Comparison of ENCODE assay signal across 11 mouse cellular contexts in genomic region chr5:99495354-99496156, GRCm38 (mm10).
DNase-seq lines count a peak whose midpoint lies in the region; ATAC-seq and TF ChIP-seq lines count a peak whose summit lies in the region.
"Had no signal": no experiment of that assay in that cellular context is flagged by ENCODE, and none has a peak within 500 bp of the region (broad histone marks: within the 10 kb centered on the region; RNA-seq: fewer than 3 reads in every experiment).

No protein-coding gene starts in this region.

- no peak overlapping the region for H3K4me2 ChIP-seq in forebrain, postnatal 0 days (ENCODE audit: low read depth)
- H3K4me2 ChIP-seq in neural tube, embryonic 13.5 days: no peak overlapping the region
- no peak overlapping the region for H3K4me2 ChIP-seq in hindbrain, embryonic 13.5 days
- no peak overlapping the region for H3K4me2 ChIP-seq in neural tube, embryonic 14.5 days (ENCODE audit: low read depth, low read length)

- H3K27me3 ChIP-seq in forebrain, embryonic 10.5 days (ENCODE audit: poor library complexity, severe bottlenecking): peaks cover 16% of the 10 kb centered on the region; the same call in 1 of the 2 replicates
- no peaks in the 10 kb centered on the region for H3K27me3 ChIP-seq in forebrain, postnatal 0 days (ENCODE audit: insufficient read depth, low read length)
- H3K27me3 ChIP-seq in neural tube, embryonic 13.5 days: no peaks in the 10 kb centered on the region
- no peaks in the 10 kb centered on the region for H3K27me3 ChIP-seq in hindbrain, embryonic 13.5 days
- H3K27me3 ChIP-seq in neural tube, embryonic 14.5 days (ENCODE audit: control insufficient read depth, insufficient read depth, low read length): no peaks in the 10 kb centered on the region

- no peak overlapping the region for H3K9ac ChIP-seq in forebrain, postnatal 0 days
- H3K9ac ChIP-seq in neural tube, embryonic 13.5 days: 0 out of 2 replicates have a peak overlapping the region, but pooled peaks have one; percentile 22
- no peak overlapping the region for H3K9ac ChIP-seq in hindbrain, embryonic 13.5 days
- H3K9ac ChIP-seq in neural tube, embryonic 14.5 days (replicated peaks; ENCODE audit: low read depth, low read length): no peak overlapping the region
- H3K9ac ChIP-seq: liver, postnatal 0 days had no signal

- no peak for DNase-seq in forebrain, embryonic 10.5 days (ENCODE audit: extremely low spot score, low spot score)
- no peak for DNase-seq in forebrain, postnatal 0 days
- DNase-seq in neural tube, embryonic 10.5 days (ENCODE audit: extremely low spot score, low spot score): no peak
- no peak for DNase-seq in lung, adult 18-20 months
- no peak for DNase-seq in layer of hippocampus, adult 2 months (ENCODE audit: low spot score in 2 of 2)
- DNase-seq: gastrocnemius, postnatal 36 days; heart, postnatal 14 days; liver, postnatal 0 days had no signal

- H3K4me3 ChIP-seq in forebrain, embryonic 10.5 days: no peak overlapping the region
- H3K4me3 ChIP-seq in forebrain, postnatal 0 days (ENCODE audit: low read depth, low read length): no peak overlapping the region
- no peak overlapping the region for H3K4me3 ChIP-seq in neural tube, embryonic 13.5 days
- no peak overlapping the region for H3K4me3 ChIP-seq in hindbrain, embryonic 13.5 days
- H3K4me3 ChIP-seq in neural tube, embryonic 14.5 days (ENCODE audit: low read depth, low read length): no peak overlapping the region
- no peak overlapping the region for H3K4me3 ChIP-seq in layer of hippocampus, adult 2 months

- H3K4me1 ChIP-seq in forebrain, embryonic 10.5 days: peaks cover 25% of the 10 kb centered on the region
- H3K4me1 ChIP-seq in forebrain, postnatal 0 days (ENCODE audit: insufficient read depth): peaks cover 4% of the 10 kb centered on the region; the same call in 1 of the 2 replicates
- peaks cover 26% of the 10 kb centered on the region for H3K4me1 ChIP-seq in neural tube, embryonic 13.5 days (replicated peaks)
- H3K4me1 ChIP-seq in hindbrain, embryonic 13.5 days (replicated peaks): peaks cover 26% of the 10 kb centered on the region
- H3K4me1 ChIP-seq in neural tube, embryonic 14.5 days (ENCODE audit: control insufficient read depth, insufficient read depth, low read length): peaks cover 4% of the 10 kb centered on the region; the same call in 1 of the 2 replicates

- no peaks in the 10 kb centered on the region for H3K36me3 ChIP-seq in forebrain, embryonic 10.5 days (replicated peaks)
- no peaks in the 10 kb centered on the region for H3K36me3 ChIP-seq in forebrain, postnatal 0 days (ENCODE audit: insufficient read depth)
- no peaks in the 10 kb centered on the region for H3K36me3 ChIP-seq in neural tube, embryonic 13.5 days
- no peaks in the 10 kb centered on the region for H3K36me3 ChIP-seq in hindbrain, embryonic 13.5 days
- no peaks in the 10 kb centered on the region for H3K36me3 ChIP-seq in neural tube, embryonic 14.5 days (ENCODE audit: control insufficient read depth, insufficient read depth, low read length)

- no peak for TF ChIP-seq CTCF in forebrain, postnatal 0 days (IDR thresholded peaks at IDR 0.05; ENCODE audit: low read depth)
- no peak for TF ChIP-seq CTCF in layer of hippocampus, adult 2 months (conservative IDR thresholded peaks at IDR 0.05)

- no peaks in the 10 kb centered on the region for H3K9me3 ChIP-seq in forebrain, embryonic 10.5 days
- no peaks in the 10 kb centered on the region for H3K9me3 ChIP-seq in forebrain, postnatal 0 days (ENCODE audit: low read length)
- no peaks in the 10 kb centered on the region for H3K9me3 ChIP-seq in neural tube, embryonic 13.5 days
- no peaks in the 10 kb centered on the region; the same call in 1 of the 2 replicates for H3K9me3 ChIP-seq in hindbrain, embryonic 13.5 days
- no peaks in the 10 kb centered on the region for H3K9me3 ChIP-seq in neural tube, embryonic 14.5 days (ENCODE audit: control insufficient read depth, low read length)

- H3K27ac ChIP-seq in forebrain, embryonic 10.5 days: peak overlapping the region; percentile 49; the same call in 1 of the 2 replicates
- H3K27ac ChIP-seq in forebrain, postnatal 0 days (ENCODE audit: low read depth, low read length): no peak overlapping the region
- peak overlapping the region; percentile 24; the same call in 1 of the 2 replicates for H3K27ac ChIP-seq in neural tube, embryonic 13.5 days (replicated peaks)
- 0 out of 2 replicates have a peak overlapping the region, but pooled peaks have one; percentile 18 for H3K27ac ChIP-seq in hindbrain, embryonic 13.5 days
- H3K27ac ChIP-seq in neural tube, embryonic 14.5 days (ENCODE audit: low read depth, low read length): no peak overlapping the region
- no peak overlapping the region for H3K27ac ChIP-seq in layer of hippocampus, adult 2 months

- WGBS in forebrain, embryonic 10.5 days: 84% methylated on average over 10 of the region's 10 CpGs
- WGBS in forebrain, postnatal 0 days: 73% methylated on average over 10 of the region's 10 CpGs
- WGBS in neural tube, embryonic 13.5 days: 65% methylated on average over 10 of the region's 10 CpGs
- WGBS in hindbrain, embryonic 13.5 days: 72% methylated on average over 10 of the region's 10 CpGs
- 63% methylated on average over 10 of the region's 10 CpGs for WGBS in neural tube, embryonic 14.5 days

- ATAC-seq in forebrain, postnatal 0 days: no peak
- 0 out of 2 replicates have a peak, but pooled peaks have one; percentile 32 for ATAC-seq in neural tube, embryonic 13.5 days (ENCODE audit: low read depth)
- ATAC-seq in hindbrain, embryonic 13.5 days (ENCODE audit: low FRiP score): no peak
- 0 out of 2 replicates have a peak, but pooled peaks have one; percentile 16 for ATAC-seq in neural tube, embryonic 14.5 days (ENCODE audit: low read depth)
- ATAC-seq: liver, postnatal 0 days had no signal

Comparison
In these comparisons a context has a peak if more than half of its experiments do, and no peak if none do; other contexts are left out.
1. H3K27ac ChIP-seq: peak in forebrain, embryonic 10.5 days (single experiment), neural tube, embryonic 13.5 days (single experiment) and hindbrain, embryonic 13.5 days (single experiment); none in forebrain, postnatal 0 days (single experiment), neural tube, embryonic 14.5 days (single experiment) and layer of hippocampus, adult 2 months (single experiment).
2. ATAC-seq: peak in neural tube, embryonic 13.5 days (single experiment) and neural tube, embryonic 14.5 days (single experiment); none in forebrain, postnatal 0 days (single experiment) and hindbrain, embryonic 13.5 days (single experiment).